Mouse (Mus musculus): ENCODE measurements around the gene 3110009E18Rik. TPM values are rescaled to one million over a fixed set of nuclear protein-coding genes. Genes with fewer than 3 reads are reported as not detected.

Gene 3110009E18Rik
- 10 to 100 TPM; 12.5 to 14.2 TPM for total RNA-seq (2021)
- long read RNA-seq, experiment 1, transcript 3110009E18Rik-203 (6 exons, 488 nt): major isoform, 6 of 8 reads
- long read RNA-seq, experiment 1, partial matches to known transcripts: 0 of 8 reads
- long read RNA-seq, experiment 1, other reads (novel, unspliced or antisense): 0 of 8 reads
- long read RNA-seq, experiment 2, partial matches to known transcripts: 0 of 8 reads
- long read RNA-seq, experiment 2, other reads (novel, unspliced or antisense): 1 of 8 reads

DNA sequence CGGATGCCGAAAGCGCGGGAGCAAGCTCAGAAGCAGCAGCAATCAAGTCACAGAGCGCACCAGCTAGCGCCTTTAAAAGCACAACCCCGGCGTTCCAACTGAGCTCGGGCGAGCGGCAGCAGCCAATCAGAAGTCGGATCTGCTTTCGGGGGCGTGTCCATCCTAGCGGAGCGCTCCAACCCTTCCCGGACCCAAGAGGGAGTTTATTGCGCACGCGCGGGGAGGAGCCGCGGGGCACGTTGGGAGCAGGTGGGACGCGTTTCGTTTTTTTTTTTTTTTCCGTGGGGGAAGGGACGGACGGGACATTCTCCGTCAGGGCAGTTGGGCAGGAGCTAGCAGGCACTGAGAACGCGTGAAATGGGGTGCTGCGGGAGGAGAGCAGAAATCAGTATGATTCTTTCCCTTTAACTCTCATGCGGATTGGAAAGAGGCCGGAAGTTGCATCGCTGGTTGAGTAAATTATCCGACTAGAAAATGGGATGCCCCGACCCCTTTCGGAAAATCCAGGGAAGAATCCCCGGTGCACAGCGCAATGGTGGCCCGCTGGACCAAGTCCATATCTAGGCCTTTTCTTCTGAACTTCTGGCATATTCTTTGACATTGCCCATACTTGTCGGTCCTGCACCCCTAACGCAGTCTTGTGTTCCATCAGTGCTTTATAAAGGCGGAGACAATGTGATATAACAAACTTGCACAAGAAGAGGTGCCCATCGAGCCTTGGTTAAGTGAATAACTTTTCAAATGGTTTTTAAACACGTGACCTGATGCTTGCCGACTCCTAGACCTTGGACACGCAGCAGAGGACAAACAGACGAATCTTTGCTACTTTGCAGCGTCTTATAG, at the start of gene 3110009E18Rik, which contains the start of gene Dbi:
Gene 3110009E18Rik (plus strand): TSS at position 219 of the 843 bp plus-strand sequence.
Gene Dbi (minus strand): TSS at position 110 of the 843 bp plus-strand sequence.
- peak; percentile 90 to 98 for DNase-seq (ENCODE audit: low spot score in 2 of 2)

DNA sequence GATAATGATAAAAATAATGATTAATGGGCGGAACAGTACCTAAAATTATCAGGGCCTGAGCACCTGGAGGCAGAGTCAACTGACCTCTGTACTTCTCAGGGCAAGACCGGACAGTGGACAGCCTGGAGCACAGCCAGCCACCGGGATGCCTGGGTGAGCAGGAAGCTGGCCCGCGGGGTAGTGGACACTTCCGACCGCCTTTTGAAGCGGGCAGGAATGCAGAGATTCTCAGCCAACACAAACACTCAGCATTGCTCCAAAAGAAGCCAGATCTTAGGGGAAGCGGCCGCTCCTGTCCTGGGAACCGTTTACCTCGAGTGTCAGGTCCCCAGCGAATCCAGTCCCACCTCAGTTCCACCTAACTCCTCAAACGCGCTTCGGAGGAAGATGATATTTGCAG, 48.1 kb upstream of the 3110009E18Rik start:
- peak in 1 of 2 experiments; percentile 31 for DNase-seq (ENCODE audit: low spot score in 2 of 2)

- peak; percentile 70 to 75 for DNase-seq (ENCODE audit: low spot score in 2 of 2)
These were observed 47.3 kb upstream of the 3110009E18Rik start, which contains the start of gene Tmem37 for GRCm38 (mm10) chr1:120073519-120074306. Gene Tmem37 (minus strand): TSS chr1:120074074.

GRCm38 (mm10) chr1:120074307-120074702, 46.7 kb upstream of the 3110009E18Rik start:
- DNase-seq (ENCODE audit: low spot score in 2 of 2): no peak

GRCm38 (mm10) chr1:120074931-120075330, 46.1 kb upstream of the 3110009E18Rik start:
- no peak for DNase-seq (ENCODE audit: low spot score in 2 of 2)

DNA sequence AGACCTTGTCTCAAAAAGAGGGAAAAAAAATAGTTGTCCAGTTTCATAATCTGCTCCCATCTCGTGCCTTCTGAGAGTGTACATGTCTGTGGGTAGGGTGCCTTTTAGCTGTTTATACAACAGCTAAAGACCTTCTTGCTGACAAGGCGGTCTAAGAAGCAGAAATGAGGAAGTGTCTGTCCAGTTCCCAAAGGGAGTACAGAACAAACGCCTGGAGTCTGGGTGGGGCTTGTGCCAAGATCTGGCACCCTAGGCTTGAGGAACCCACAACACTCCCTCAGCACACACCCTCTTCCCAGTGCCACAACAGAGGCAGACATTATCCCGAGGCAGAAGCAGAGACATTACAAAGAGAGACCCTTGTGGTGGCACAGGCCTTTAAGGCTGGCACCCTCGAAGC, 45.5 kb upstream of the 3110009E18Rik start:
- no peak for DNase-seq (ENCODE audit: low spot score in 2 of 2)

GRCm38 (mm10) chr1:120077746-120078410, 43.1 kb upstream of the 3110009E18Rik start:
- no peak for DNase-seq (ENCODE audit: low spot score in 2 of 2)

DNA sequence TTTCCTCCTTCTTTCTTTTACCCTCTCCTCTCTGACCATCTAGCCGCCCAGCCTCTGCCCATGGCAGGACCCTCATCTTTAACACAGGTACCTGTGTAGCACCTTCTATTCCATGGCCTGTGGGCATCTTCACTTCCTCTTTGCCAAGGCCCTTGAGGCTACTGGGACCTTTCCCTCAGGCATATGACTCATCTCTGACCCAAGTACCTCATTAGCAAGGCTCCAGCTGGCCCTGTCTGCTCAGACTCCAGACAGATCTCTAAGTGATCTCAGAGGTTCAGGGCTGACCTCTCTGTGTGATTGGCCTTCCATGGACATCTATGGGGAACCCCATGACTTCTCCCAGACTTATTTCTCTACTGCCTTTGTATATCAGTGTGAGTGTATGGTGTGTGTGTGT, 40.4 kb upstream of the 3110009E18Rik start:
- no peak for DNase-seq (ENCODE audit: low spot score in 2 of 2)

- no peak for DNase-seq (ENCODE audit: low spot score in 2 of 2)
These were observed 37.9 kb upstream of the 3110009E18Rik start for GRCm38 (mm10) chr1:120082957-120083585.

- no peak for DNase-seq (ENCODE audit: low spot score in 2 of 2)
These were observed 37.0 kb upstream of the 3110009E18Rik start for GRCm38 (mm10) chr1:120083921-120084517.

DNA sequence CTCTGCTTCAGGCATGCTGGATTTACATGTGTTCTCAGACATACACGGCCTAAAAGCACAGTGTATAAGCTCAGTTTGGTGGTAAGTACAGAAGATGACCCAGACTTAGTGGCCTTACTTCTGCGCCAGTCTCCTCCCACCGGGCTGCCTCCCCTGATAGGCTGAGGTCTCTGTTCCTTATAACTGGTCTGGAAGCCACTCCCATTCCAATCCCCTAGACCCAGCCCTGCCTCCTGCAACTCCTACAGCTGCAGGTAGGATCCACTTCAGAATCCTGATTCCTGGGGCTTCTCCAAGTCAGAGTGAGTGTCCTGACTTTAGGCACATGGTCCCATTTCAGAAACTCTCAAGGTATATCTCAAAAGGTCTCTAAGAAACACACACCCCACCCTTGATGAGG, 35.3 kb upstream of the 3110009E18Rik start:
- no peak for DNase-seq (ENCODE audit: low spot score in 2 of 2)

DNA sequence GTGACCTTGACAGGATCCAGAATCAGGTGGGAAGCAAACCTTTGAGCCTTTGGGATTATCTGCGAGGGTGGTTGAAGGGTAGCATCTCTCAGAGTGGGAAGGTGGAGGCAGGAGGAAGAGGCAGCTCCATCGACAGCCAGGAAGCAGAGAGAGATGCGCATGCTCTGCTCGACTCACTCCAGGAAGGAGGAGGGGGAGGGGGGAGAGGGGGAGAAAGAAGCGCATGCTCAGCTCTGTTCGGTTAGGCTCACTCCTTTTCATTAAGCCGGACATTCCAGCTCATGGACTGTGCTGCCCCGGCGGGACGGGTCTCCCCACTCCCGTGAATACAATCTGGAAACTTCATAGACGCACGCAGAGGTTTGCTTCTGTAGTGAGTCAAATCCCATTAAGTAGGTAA, 34.3 kb upstream of the 3110009E18Rik start:
- no peak for DNase-seq (ENCODE audit: low spot score in 2 of 2)

DNA sequence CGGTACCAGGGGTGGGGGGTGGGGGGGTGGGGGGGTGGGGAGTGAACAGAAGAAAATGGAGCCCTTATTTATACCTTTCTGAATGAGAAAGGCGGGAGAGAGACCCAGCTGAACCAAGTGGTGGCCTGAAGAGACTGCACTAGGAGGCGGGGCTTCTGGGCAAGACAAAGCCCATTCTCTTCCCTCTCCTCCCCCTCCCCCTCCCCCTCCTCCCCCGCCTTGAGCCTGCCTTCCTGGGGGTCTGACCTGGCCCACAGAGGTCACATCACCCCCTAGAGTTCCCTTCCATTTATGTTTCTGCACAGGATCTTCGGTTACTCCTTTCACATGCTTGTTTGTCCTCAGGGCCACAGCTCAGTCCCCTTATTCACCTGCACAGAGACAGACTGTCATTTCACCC, 31.8 kb upstream of the 3110009E18Rik start:
- no peak for DNase-seq (ENCODE audit: low spot score in 2 of 2)

GRCm38 (mm10) chr1:120090880-120091570, 30.0 kb upstream of the 3110009E18Rik start:
- no peak for DNase-seq (ENCODE audit: low spot score in 2 of 2)

- DNase-seq (ENCODE audit: low spot score in 2 of 2): peak; percentile 69 to 81
These were observed 27.4 kb upstream of the 3110009E18Rik start for GRCm38 (mm10) chr1:120093482-120094134.

DNA sequence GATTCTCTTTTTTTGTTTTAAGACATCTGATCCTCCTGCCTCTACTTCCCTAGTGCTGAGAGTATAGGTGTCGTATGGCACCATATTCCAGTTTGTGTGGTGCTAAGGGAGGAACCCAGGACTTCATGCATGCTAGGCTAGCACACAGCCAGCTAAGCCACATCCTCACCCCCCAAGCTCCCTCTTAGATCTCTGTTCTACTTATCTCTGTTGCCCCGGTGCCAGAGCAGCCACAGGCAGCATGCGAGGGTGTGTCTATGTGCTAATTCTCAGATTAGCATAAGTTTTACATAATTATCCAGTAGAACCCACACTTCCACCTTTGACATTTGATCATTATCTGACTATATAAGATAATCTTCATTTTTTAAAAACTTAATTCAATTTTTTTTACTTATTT, 26.1 kb upstream of the 3110009E18Rik start:
- no peak for DNase-seq (ENCODE audit: low spot score in 2 of 2)

- peak; percentile 31 to 44 for DNase-seq (ENCODE audit: low spot score in 2 of 2)
These were observed 22.7 kb upstream of the 3110009E18Rik start for GRCm38 (mm10) chr1:120098327-120098726.

GRCm38 (mm10) chr1:120099483-120099882, 21.5 kb upstream of the 3110009E18Rik start:
- no peak for DNase-seq (ENCODE audit: low spot score in 2 of 2)
